In the genomic region with DNA sequence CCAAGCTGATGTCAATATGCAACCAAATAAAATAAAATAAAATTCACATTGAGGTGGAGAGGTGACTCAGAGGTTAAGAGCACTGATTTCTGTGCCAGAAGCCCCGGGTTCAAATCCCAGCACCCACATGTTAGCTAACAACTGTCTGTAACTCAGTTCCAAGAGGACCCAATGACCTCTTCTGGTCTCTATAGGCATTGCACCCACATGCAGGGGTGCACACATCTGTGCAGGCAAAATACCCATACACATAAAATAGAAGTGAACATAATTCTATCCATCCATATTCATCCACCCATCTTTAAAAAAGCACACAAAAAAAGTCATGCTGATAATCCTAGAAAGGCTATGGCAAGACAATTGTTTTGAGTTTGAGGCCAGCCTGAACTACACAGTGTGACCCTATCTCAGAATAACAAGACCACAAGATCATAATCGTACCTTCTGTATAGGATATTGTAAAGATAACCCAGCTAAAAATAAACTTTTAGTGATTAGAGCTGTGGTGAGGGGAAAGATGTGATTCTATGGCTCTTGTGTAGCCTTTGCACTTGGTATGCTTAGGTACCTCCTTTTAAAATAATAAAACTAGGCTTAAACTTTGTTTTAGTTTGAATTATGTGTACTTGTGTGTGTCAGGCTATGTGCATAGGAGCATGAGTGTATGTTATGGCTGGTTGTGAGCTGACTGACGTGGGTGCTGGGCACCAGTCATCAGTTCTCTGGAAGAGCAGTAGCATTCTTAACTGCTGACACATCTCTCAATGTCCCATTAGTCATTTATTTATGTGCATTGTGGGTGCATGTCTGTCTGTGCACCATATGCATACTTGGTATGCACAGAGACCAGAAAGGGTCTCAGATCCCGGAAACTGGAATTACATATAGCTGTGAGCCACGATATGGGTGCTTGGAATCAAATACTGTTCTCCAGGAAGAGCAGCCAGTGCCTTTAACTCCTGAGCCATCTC, we compare ENCODE assay signal across 7 mouse cellular contexts. TPM values are rescaled to one million over a fixed set of nuclear protein-coding genes. Genes with fewer than 3 reads are reported as not detected.
DNase-seq lines count a peak whose midpoint lies in the region; ATAC-seq and TF ChIP-seq lines count a peak whose summit lies in the region.

No protein-coding gene starts in this region.

- peak; percentile 9 for TF ChIP-seq CTCF in left cerebral cortex, adult 2 months (IDR thresholded peaks at IDR 0.05)
- no peak for TF ChIP-seq CTCF in bone marrow macrophage, adult 2 months (IDR thresholded peaks at IDR 0.05; ENCODE audit: low read depth, low read length)
- 0 out of 2 replicates have a peak, but pooled peaks have one; percentile 15 for TF ChIP-seq CTCF in midbrain, postnatal 0 days (IDR thresholded peaks at IDR 0.05)

- 78% methylated on average over 5 of the region's 5 CpGs for WGBS in hindbrain, embryonic 15.5 days
- 91% methylated on average over 5 of the region's 5 CpGs for WGBS in midbrain, postnatal 0 days

- ATAC-seq in hindbrain, embryonic 15.5 days (ENCODE audit: low FRiP score, low read depth) = no peak
- no peak for ATAC-seq in midbrain, postnatal 0 days (ENCODE audit: low FRiP score)

- peaks cover 9% of the 10 kb centered on the region; the same call in 1 of the 2 replicates for H3K36me3 ChIP-seq in hindbrain, embryonic 15.5 days
- H3K36me3 ChIP-seq in midbrain, postnatal 0 days (ENCODE audit: insufficient read depth, low read length) = peaks cover 5% of the 10 kb centered on the region; the same call in 1 of the 2 replicates

- no peak for DNase-seq in left cerebral cortex, adult 2 months (ENCODE audit: extremely low spot score in 1 of 2, low spot score in 2 of 2)
- DNase-seq in left cerebral cortex, adult 11 months (ENCODE audit: low spot score) = no peak
- DNase-seq in midbrain, postnatal 0 days (ENCODE audit: low spot score) = no peak
- no peak for DNase-seq in urinary bladder, postnatal 36 days (ENCODE audit: low spot score in 2 of 2)
- DNase-seq in layer of hippocampus, postnatal 14 days (ENCODE audit: low spot score in 2 of 2) = no peak

- intact Hi-C loops in left cerebral cortex, adult 2 months (cut with DNase I) = no loop called here

- peak overlapping the region; percentile 64 for H3K4me2 ChIP-seq in hindbrain, embryonic 15.5 days
- H3K4me2 ChIP-seq in midbrain, postnatal 0 days (ENCODE audit: low read depth, low read length, poor library complexity, severe bottlenecking) = no peak overlapping the region

- H3K27ac ChIP-seq in left cerebral cortex, adult 2 months = peak overlapping the region; percentile 33; the same call in 1 of the 2 replicates
- H3K27ac ChIP-seq in bone marrow macrophage, adult 2 months (ENCODE audit: insufficient read depth, low read depth, low read length) = peak overlapping the region; percentile 28
- H3K27ac ChIP-seq in hindbrain, embryonic 15.5 days (replicated peaks) = no peak overlapping the region
- H3K27ac ChIP-seq in midbrain, postnatal 0 days (ENCODE audit: low read depth, low read length) = no peak overlapping the region

- H3K4me3 ChIP-seq in left cerebral cortex, adult 2 months = no peak overlapping the region
- H3K4me3 ChIP-seq in bone marrow macrophage, adult 2 months (ENCODE audit: insufficient read depth, low read length) = peak overlapping the region; percentile 60
- H3K4me3 ChIP-seq in hindbrain, embryonic 15.5 days = no peak overlapping the region
- H3K4me3 ChIP-seq in midbrain, postnatal 0 days (ENCODE audit: low read depth, low read length) = no peak overlapping the region

- no peak overlapping the region for H3K9ac ChIP-seq in hindbrain, embryonic 15.5 days
- no peak overlapping the region for H3K9ac ChIP-seq in midbrain, postnatal 0 days (replicated peaks; ENCODE audit: low read length, poor library complexity, severe bottlenecking)

- H3K4me1 ChIP-seq in bone marrow macrophage, adult 2 months (ENCODE audit: control insufficient read depth, insufficient read depth, low read length) = peaks cover 19% of the 10 kb centered on the region
- H3K4me1 ChIP-seq in hindbrain, embryonic 15.5 days (replicated peaks) = peaks cover 17% of the 10 kb centered on the region
- H3K4me1 ChIP-seq in midbrain, postnatal 0 days (ENCODE audit: insufficient read depth, low read length) = no peaks in the 10 kb centered on the region; the same call in 1 of the 2 replicates

- no peaks in the 10 kb centered on the region for H3K27me3 ChIP-seq in hindbrain, embryonic 15.5 days
- H3K27me3 ChIP-seq in midbrain, postnatal 0 days (ENCODE audit: insufficient read depth, low read length) = no peaks in the 10 kb centered on the region

- no peak for TF ChIP-seq POLR2A in bone marrow macrophage, adult 2 months (IDR thresholded peaks at IDR 0.05; ENCODE audit: borderline replicate concordance, low read depth, low read length)

- no peaks in the 10 kb centered on the region for H3K9me3 ChIP-seq in hindbrain, embryonic 15.5 days
- H3K9me3 ChIP-seq in midbrain, postnatal 0 days (ENCODE audit: low read length) = no peaks in the 10 kb centered on the region

RNA-seq across cellular contexts. Expression of a gene that starts 3.1 kb away (rescaled TPM):
- 10 to 100 TPM; 46.8 to 48.4 TPM for total RNA-seq in left cerebral cortex, adult 2 months (2021)
- 37.2 and 41.5 TPM in 2 replicates for polyA plus RNA-seq in bone marrow macrophage, adult 2 months (2012; ENCODE audit: insufficient read depth, insufficient read length, missing spikeins)
- 64.0 and 67.0 TPM in 2 replicates for polyA plus RNA-seq in hindbrain, embryonic 15.5 days (2015; fragmentation: Nextera tagmentation; extraction: Ambion mirVana)
- 41.3 and 45.8 TPM in 2 replicates for total RNA-seq in midbrain, postnatal 0 days (2014; rRNA removed)
- polyA plus RNA-seq in midbrain, postnatal 0 days (2015; fragmentation: Nextera tagmentation; extraction: Ambion mirVana) = 61.9 and 66.2 TPM in 2 replicates
- 10 to 100 TPM; 46.1 to 46.2 TPM for total RNA-seq in layer of hippocampus, postnatal 14 days (2021)

RNA-seq across cellular contexts. Expression of a gene that starts 38.8 kb away (rescaled TPM):
- 10 to 100 TPM; 41.4 to 42.3 TPM for total RNA-seq in left cerebral cortex, adult 2 months (2021)
- not detected in 2 replicates for polyA plus RNA-seq in bone marrow macrophage, adult 2 months (2012; ENCODE audit: insufficient read depth, insufficient read length, missing spikeins)
- polyA plus RNA-seq in hindbrain, embryonic 15.5 days (2015; fragmentation: Nextera tagmentation; extraction: Ambion mirVana) = 27.7 and 30.9 TPM in 2 replicates
- 57.1 and 75.5 TPM in 2 replicates for total RNA-seq in midbrain, postnatal 0 days (2014; rRNA removed)
- polyA plus RNA-seq in midbrain, postnatal 0 days (2015; fragmentation: Nextera tagmentation; extraction: Ambion mirVana) = 31.0 and 34.6 TPM in 2 replicates
- total RNA-seq in layer of hippocampus, postnatal 14 days (2021) = 10 to 100 TPM; 47.2 to 49.1 TPM

Comparison
In these comparisons a context has a peak if more than half of its experiments do, and no peak if none do; other contexts are left out.
1. H3K27ac ChIP-seq: peak in left cerebral cortex, adult 2 months (single experiment) and bone marrow macrophage, adult 2 months (single experiment); none in hindbrain, embryonic 15.5 days (single experiment) and midbrain, postnatal 0 days (single experiment).